Mouse (Mus musculus) liver, embryonic 18 days (tissue): ENCODE data around the gene Musk. TPM values are rescaled to one million over a fixed set of nuclear protein-coding genes. Genes with fewer than 3 reads are reported as not detected.

Source experiments
- polyA plus RNA-seq: library from polyadenylated mRNA; depleted of rRNA; stranded (reverse); fragments of >200 nt; gene quantifications from 2 replicates; pipeline ENCODE4 v1.2.3, GENCODE M21; 2012; rRNA removed

The Musk gene
- 0.01 TPM in 1 of 2 replicates, not detected in the other for polyA plus RNA-seq

DNA sequence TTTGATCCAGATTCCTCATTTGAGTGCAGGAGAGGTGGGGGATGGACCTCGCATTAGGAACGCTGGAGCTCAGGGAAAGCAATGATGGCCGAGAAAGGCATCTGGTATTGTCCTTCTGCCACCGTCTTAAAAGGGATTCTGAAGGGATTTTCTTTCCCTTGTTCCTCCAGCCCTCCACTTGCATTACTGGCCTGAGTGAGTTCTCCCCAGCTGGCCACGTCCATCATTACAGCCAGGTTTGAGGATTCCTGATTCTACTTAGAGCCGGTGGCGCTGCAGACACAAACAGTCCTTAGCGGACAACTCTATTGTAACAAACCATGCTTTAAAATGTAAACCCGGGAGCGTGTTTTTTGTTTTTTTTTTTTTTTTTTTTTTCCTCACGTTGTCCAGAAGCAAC is at the start of gene Musk:
TSS of gene Musk (plus strand) at position 274 of the 400 bp plus-strand sequence.

Other genes starting within 250 kb of the Musk start
- 0.32 and 0.42 TPM in 2 replicates for gene Svep1, start 79.1 kb upstream of the Musk start, polyA plus RNA-seq